Mouse (Mus musculus) liver, embryonic 12.5 days (tissue): ENCODE measurements around the gene Sh3glb2. TPM values are rescaled to one million over a fixed set of nuclear protein-coding genes. Genes with fewer than 3 reads are reported as not detected.
A peak's percentile ranks its signal among the peaks of the same experiment; 100 is the strongest.

Experiments
- ATAC-seq: fragments of 200-750 bp; cut with Nextera tagmentation; 2 replicates; pipeline ENCODE4 v1.8.0; 2017; ENCODE audit warnings: moderate number of reproducible peaks, mild to moderate bottlenecking, moderate library complexity
- H3K27ac ChIP-seq: fragments of 300-500 bp; sonication (generic); 2 replicates; pipeline ENCODE4 v1.5.1; 2016; ENCODE audit warnings: mild to moderate bottlenecking
- H3K27me3 ChIP-seq: fragments of 300-500 bp; sonication (generic); replicated peaks from 2 replicates; pipeline ENCODE4 v1.6.1; 2016; ENCODE audit warnings: mild to moderate bottlenecking, moderate library complexity
- H3K36me3 ChIP-seq: fragments of 300-500 bp; sonication (generic); 2 replicates; pipeline ENCODE4 v1.6.1; 2016; ENCODE audit warnings: mild to moderate bottlenecking, moderate library complexity
- H3K4me1 ChIP-seq: fragments of 300-500 bp; sonication (generic); 2 replicates; pipeline ENCODE4 v1.6.1; 2016
- H3K4me2 ChIP-seq: fragments of 300-500 bp; sonication (generic); 2 replicates; pipeline ENCODE4 v1.6.1; 2016; ENCODE audit warnings: mild to moderate bottlenecking, moderate library complexity
- H3K4me3 ChIP-seq: fragments of 300-500 bp; sonication (generic); 2 replicates; pipeline ENCODE4 v1.5.1; 2016; ENCODE audit warnings: mild to moderate bottlenecking, moderate library complexity
- H3K9ac ChIP-seq: fragments of 300-500 bp; sonication (generic); 2 replicates; pipeline ENCODE4 v1.6.1; 2016; ENCODE audit warnings: mild to moderate bottlenecking, moderate library complexity
- H3K9me3 ChIP-seq: fragments of 300-500 bp; sonication (generic); replicated peaks from 2 replicates; pipeline ENCODE4 v1.6.1; 2016; ENCODE audit warnings: mild to moderate bottlenecking, moderate library complexity
- WGBS: fragments of 180-500 bp; shearing (Covaris S2); methylation state at CpG from one replicate; pipeline ENCODE4 v1.1.7; 2016; ENCODE audit not compliant: insufficient replicate concordance; 5-methylcytosine and 5-hydroxymethylcytosine counted together
- polyA plus RNA-seq: library from polyadenylated mRNA; unstranded; fragments of >200 nt; fragmentation: Nextera tagmentation; extraction: Ambion mirVana; gene quantifications from 2 replicates; pipeline ENCODE4 v1.2.1, GENCODE M21; 2016

Sh3glb2 gene
- polyA plus RNA-seq, 1 experiment from 2014 or later = 33.7 TPM

- H3K4me3 ChIP-seq = no peak overlapping the region
- no peak overlapping the region for H3K4me2 ChIP-seq
- H3K9ac ChIP-seq = no peak overlapping the region
- peaks cover 51% of the 10 kb centered on the region for H3K4me1 ChIP-seq
- WGBS = 60% methylated on average over 4 of the region's 4 CpGs
- H3K9me3 ChIP-seq = no peaks in the 10 kb centered on the region
- H3K27me3 ChIP-seq = no peaks in the 10 kb centered on the region
- no peak for ATAC-seq
- H3K36me3 ChIP-seq = peaks cover 27% of the 10 kb centered on the region
- H3K27ac ChIP-seq = no peak overlapping the region
Measured at GRCm38 (mm10) chr2:30355861-30356260, 3.3 kb downstream of the Sh3glb2 start.

GRCm38 (mm10) chr2:30351149-30351548 lies 8.0 kb downstream of the Sh3glb2 start:
- Histone ChIP-seq H3K27ac (no peak overlapping the region), H3K9me3 (no peaks in the 10 kb centered on the region), H3K4me3 (no peak overlapping the region), H3K36me3 (peaks cover 73% of the 10 kb centered on the region), H3K27me3 (no peaks in the 10 kb centered on the region), H3K9ac (no peak overlapping the region), H3K4me1 (peaks cover 16% of the 10 kb centered on the region), H3K4me2 (no peak overlapping the region)
- no peak for ATAC-seq
- 70% methylated on average over 2 of the region's 2 CpGs for WGBS

GRCm38 (mm10) chr2:30349196-30349595 lies 9.9 kb downstream of the Sh3glb2 start:
- no peak overlapping the region for H3K4me3 ChIP-seq
- H3K4me2 ChIP-seq = no peak overlapping the region
- no peaks in the 10 kb centered on the region for H3K27me3 ChIP-seq
- 91% methylated on average over 6 of the region's 6 CpGs for WGBS
- no peak overlapping the region for H3K27ac ChIP-seq
- no peak overlapping the region for H3K9ac ChIP-seq
- H3K9me3 ChIP-seq = no peaks in the 10 kb centered on the region
- no peak for ATAC-seq
- H3K4me1 ChIP-seq = no peaks in the 10 kb centered on the region
- H3K36me3 ChIP-seq = peaks cover 83% of the 10 kb centered on the region

- H3K36me3 ChIP-seq = peaks cover 96% of the 10 kb centered on the region
- ATAC-seq = no peak
- WGBS = 80% methylated on average over 7 of the region's 7 CpGs
Measured at GRCm38 (mm10) chr2:30345971-30346676, 13.0 kb downstream of the Sh3glb2 start.

GRCm38 (mm10) chr2:30343601-30344137 lies 15.5 kb downstream of the Sh3glb2 start:
- no peak for ATAC-seq
- H3K4me3 ChIP-seq = no peak overlapping the region
- no peaks in the 10 kb centered on the region for H3K27me3 ChIP-seq
- WGBS = 82% methylated on average over 14 of the region's 14 CpGs
- no peaks in the 10 kb centered on the region for H3K4me1 ChIP-seq
- H3K4me2 ChIP-seq = no peak overlapping the region
- no peak overlapping the region; the same call in 1 of the 2 replicates for H3K9ac ChIP-seq
- H3K36me3 ChIP-seq = peaks cover 100% of the 10 kb centered on the region
- H3K9me3 ChIP-seq = no peaks in the 10 kb centered on the region
- H3K27ac ChIP-seq = no peak overlapping the region

More at GRCm38 (mm10) chr2:30345971-30346676, 13.0 kb downstream of the Sh3glb2 start:
- no peak overlapping the region for H3K9ac ChIP-seq
- no peak overlapping the region for H3K27ac ChIP-seq
- H3K27me3 ChIP-seq = no peaks in the 10 kb centered on the region
- no peaks in the 10 kb centered on the region for H3K9me3 ChIP-seq
- H3K4me1 ChIP-seq = no peaks in the 10 kb centered on the region
- no peak overlapping the region for H3K4me3 ChIP-seq
- H3K4me2 ChIP-seq = no peak overlapping the region

GRCm38 (mm10) chr2:30342544-30342943 lies 16.6 kb downstream of the Sh3glb2 start:
- 89% methylated on average over 7 of the region's 7 CpGs for WGBS
- Histone ChIP-seq H3K4me2 (no peak overlapping the region), H3K9ac (no peak overlapping the region), H3K27ac (no peak overlapping the region), H3K9me3 (no peaks in the 10 kb centered on the region), H3K4me3 (no peak overlapping the region), H3K36me3 (peaks cover 100% of the 10 kb centered on the region), H3K27me3 (no peaks in the 10 kb centered on the region), H3K4me1 (no peaks in the 10 kb centered on the region)
- ATAC-seq = no peak

- no peak overlapping the region for H3K9ac ChIP-seq
- 92% methylated on average over 3 of the region's 3 CpGs for WGBS
- H3K4me1 ChIP-seq = no peaks in the 10 kb centered on the region
- H3K36me3 ChIP-seq = peaks cover 100% of the 10 kb centered on the region
- no peak for ATAC-seq
- no peaks in the 10 kb centered on the region for H3K27me3 ChIP-seq
- no peaks in the 10 kb centered on the region for H3K9me3 ChIP-seq
- H3K4me2 ChIP-seq = no peak overlapping the region
- no peak overlapping the region for H3K27ac ChIP-seq
- no peak overlapping the region for H3K4me3 ChIP-seq
Measured at GRCm38 (mm10) chr2:30342061-30342460, 17.1 kb downstream of the Sh3glb2 start.

- no peak overlapping the region for H3K9ac ChIP-seq
- no peak overlapping the region for H3K27ac ChIP-seq
- ATAC-seq = no peak
- H3K36me3 ChIP-seq = peaks cover 100% of the 10 kb centered on the region
- H3K4me3 ChIP-seq = no peak overlapping the region
- WGBS = 83% methylated on average over 12 of the region's 12 CpGs
- H3K9me3 ChIP-seq = no peaks in the 10 kb centered on the region
- no peaks in the 10 kb centered on the region for H3K4me1 ChIP-seq
- H3K27me3 ChIP-seq = no peaks in the 10 kb centered on the region
- H3K4me2 ChIP-seq = no peak overlapping the region
Measured at GRCm38 (mm10) chr2:30337179-30337578, 22.0 kb downstream of the Sh3glb2 start.

- WGBS = 82% methylated on average over 16 of the region's 16 CpGs
- ATAC-seq = 0 out of 2 replicates have a peak, but pooled peaks have one; percentile 21
- peaks cover 100% of the 10 kb centered on the region for H3K36me3 ChIP-seq
Measured at GRCm38 (mm10) chr2:30336174-30336915, 22.8 kb downstream of the Sh3glb2 start.

GRCm38 (mm10) chr2:30335324-30335723 lies 23.8 kb downstream of the Sh3glb2 start:
- H3K27me3 ChIP-seq = no peaks in the 10 kb centered on the region
- H3K4me3 ChIP-seq = no peak overlapping the region
- H3K9me3 ChIP-seq = no peaks in the 10 kb centered on the region
- peaks cover 100% of the 10 kb centered on the region for H3K36me3 ChIP-seq
- H3K27ac ChIP-seq = no peak overlapping the region
- no peak overlapping the region for H3K9ac ChIP-seq
- no peaks in the 10 kb centered on the region for H3K4me1 ChIP-seq
- no peak overlapping the region for H3K4me2 ChIP-seq
- no peak for ATAC-seq
- 96% methylated on average over 2 of the region's 2 CpGs for WGBS

More at GRCm38 (mm10) chr2:30336174-30336915, 22.8 kb downstream of the Sh3glb2 start:
- Histone ChIP-seq H3K4me1 (no peaks in the 10 kb centered on the region), H3K27ac (no peak overlapping the region), H3K9me3 (no peaks in the 10 kb centered on the region), H3K4me2 (no peak overlapping the region), H3K4me3 (no peak overlapping the region), H3K9ac (no peak overlapping the region), H3K27me3 (no peaks in the 10 kb centered on the region)

GRCm38 (mm10) chr2:30328791-30329190 lies 30.3 kb downstream of the Sh3glb2 start:
- Histone ChIP-seq H3K9ac (no peak overlapping the region), H3K27ac (no peak overlapping the region), H3K4me2 (no peak overlapping the region), H3K9me3 (no peaks in the 10 kb centered on the region), H3K36me3 (peaks cover 98% of the 10 kb centered on the region), H3K27me3 (no peaks in the 10 kb centered on the region), H3K4me3 (no peak overlapping the region), H3K4me1 (no peaks in the 10 kb centered on the region)
- 76% methylated on average over 3 of the region's 3 CpGs for WGBS
- ATAC-seq = no peak

GRCm38 (mm10) chr2:30327276-30327675 lies 31.9 kb downstream of the Sh3glb2 start:
- Histone ChIP-seq H3K9me3 (no peaks in the 10 kb centered on the region), H3K4me3 (no peak overlapping the region), H3K27me3 (no peaks in the 10 kb centered on the region), H3K36me3 (peaks cover 98% of the 10 kb centered on the region), H3K4me2 (no peak overlapping the region), H3K9ac (no peak overlapping the region), H3K4me1 (no peaks in the 10 kb centered on the region), H3K27ac (no peak overlapping the region)
- WGBS = 87% methylated on average over 7 of the region's 7 CpGs
- no peak for ATAC-seq
